Mouse (Mus musculus) heart, postnatal 14 days (tissue): ENCODE data around the gene Dlg3. TPM values are rescaled to one million over a fixed set of nuclear protein-coding genes. Genes with fewer than 3 reads are reported as not detected.

Source experiments
- DNase-seq, 2 experiments: peaks; one replicate each; pipeline ENCODE4 v3.0.0; 2021 to 2022
- intact Hi-C: fragments of 180-260 bp; cut with DNase I; formaldehyde crosslinking; loops from one replicate; pipeline ENCODE4 v1.15.1; 2025
- long read RNA-seq, 2 experiments: library from polyadenylated mRNA; stranded (forward); transcript quantifications; one replicate each; pipeline ENCODE4 v2.0.0; 2021
- total RNA-seq, 2 experiments: library from RNA; stranded (reverse); gene quantifications; 2 replicates each; pipeline ENCODE4 v1.2.3; 2021

Gene Dlg3
- 1 to 10 TPM; 3.1 to 4.8 TPM for total RNA-seq
- long read RNA-seq, experiment 1, partial matches to known transcripts = 1 of 4 reads
- long read RNA-seq, experiment 1, other reads (novel, unspliced or antisense) = 0 of 4 reads
- long read RNA-seq, experiment 2, partial matches to known transcripts = 0 of 5 reads
- long read RNA-seq, experiment 2, other reads (novel, unspliced or antisense) = 2 of 5 reads

GRCm38 (mm10) chrX:100767181-100767884 is at the start of gene Dlg3:
Gene Dlg3 (plus strand): TSS chrX:100767722.
- DNase-seq = peak; percentile 9 to 22
- intact Hi-C loops = no loop called here

GRCm38 (mm10) chrX:100728947-100729346 is 38.6 kb upstream of the Dlg3 start:
- DNase-seq = peak; percentile 50 to 61

GRCm38 (mm10) chrX:100729665-100730188 is 37.8 kb upstream of the Dlg3 start, which contains the start of gene Gdpd2:
Gene Gdpd2 (plus strand): TSS chrX:100729873.
- intact Hi-C loops = loop anchor here (5.0 to 10.0 kb wide), 2 partner anchors 55 to 107 kb away; no protein-coding TSS in a partner anchor
- peak; percentile 9 to 26 for DNase-seq

More at GRCm38 (mm10) chrX:100728947-100729346, 38.6 kb upstream of the Dlg3 start:
- intact Hi-C loops = no loop called here

GRCm38 (mm10) chrX:100730266-100730665 is 37.3 kb upstream of the Dlg3 start:
- no peak for DNase-seq
- intact Hi-C loops = loop anchor here (5.0 to 10.0 kb wide), 2 partner anchors 55 to 108 kb away; no protein-coding TSS in a partner anchor

GRCm38 (mm10) chrX:100734359-100734758 is 33.2 kb upstream of the Dlg3 start:
- no peak for DNase-seq
- intact Hi-C loops = loop anchor here (5.0 to 10.0 kb wide), 2 partner anchors 60 to 112 kb away; no protein-coding TSS in a partner anchor

- intact Hi-C loops = loop anchor here (10.0 kb wide), 1 partner anchor 64 kb away; no protein-coding TSS in a partner anchor
- peak; percentile 68 to 73 for DNase-seq
Measured at GRCm38 (mm10) chrX:100738918-100739317, 28.6 kb upstream of the Dlg3 start.

GRCm38 (mm10) chrX:100739443-100739842 is 28.1 kb upstream of the Dlg3 start:
- no peak for DNase-seq
- intact Hi-C loops = loop anchor here (10.0 kb wide), 1 partner anchor 65 kb away; no protein-coding TSS in a partner anchor

GRCm38 (mm10) chrX:100740785-100741184 is 26.7 kb upstream of the Dlg3 start:
- peak; percentile 14 to 37 for DNase-seq
- intact Hi-C loops = no loop called here

- peak; percentile 64 to 78 for DNase-seq
- intact Hi-C loops = no loop called here
Measured at GRCm38 (mm10) chrX:100741940-100742339, 25.6 kb upstream of the Dlg3 start.

GRCm38 (mm10) chrX:100765855-100766254 is 1.7 kb upstream of the Dlg3 start:
- intact Hi-C loops = no loop called here
- no peak for DNase-seq

- intact Hi-C loops = no loop called here
- no peak for DNase-seq
Measured at GRCm38 (mm10) chrX:100767885-100768626, 534 bp downstream of the Dlg3 start.

- intact Hi-C loops = no loop called here
- no peak for DNase-seq
Measured at GRCm38 (mm10) chrX:100769281-100769680, 1.8 kb downstream of the Dlg3 start.

- peak; percentile 69 to 73 for DNase-seq
- intact Hi-C loops = loop anchor here (10.0 kb wide), 2 partner anchors 170 to 350 kb away; no protein-coding TSS in a partner anchor
Measured at GRCm38 (mm10) chrX:100774341-100774811, 6.9 kb downstream of the Dlg3 start.

- DNase-seq = no peak
- intact Hi-C loops = loop anchor here (10.0 kb wide), 2 partner anchors 169 to 349 kb away; no protein-coding TSS in a partner anchor
Measured at GRCm38 (mm10) chrX:100775405-100775804, 7.9 kb downstream of the Dlg3 start.

GRCm38 (mm10) chrX:100776494-100776893 is 9.0 kb downstream of the Dlg3 start:
- peak; percentile 55 for DNase-seq

GRCm38 (mm10) chrX:100776985-100777654 is 9.6 kb downstream of the Dlg3 start:
- intact Hi-C loops = loop anchor here (10.0 kb wide), 2 partner anchors 168 to 348 kb away; no protein-coding TSS in a partner anchor
- DNase-seq = peak; percentile 66 to 75

More at GRCm38 (mm10) chrX:100776494-100776893, 9.0 kb downstream of the Dlg3 start:
- intact Hi-C loops = loop anchor here (10.0 kb wide), 2 partner anchors 168 to 348 kb away; no protein-coding TSS in a partner anchor

- intact Hi-C loops = loop anchor here (10.0 kb wide), 2 partner anchors 167 to 347 kb away; no protein-coding TSS in a partner anchor
- DNase-seq = peak in 1 of 2 experiments; percentile 6
Measured at GRCm38 (mm10) chrX:100777655-100778234, 10.2 kb downstream of the Dlg3 start.

- intact Hi-C loops = loop anchor here (10.0 kb wide), 2 partner anchors 166 to 346 kb away; no protein-coding TSS in a partner anchor
- no peak for DNase-seq
Measured at GRCm38 (mm10) chrX:100778397-100778796, 10.9 kb downstream of the Dlg3 start.

- no peak for DNase-seq
- intact Hi-C loops = no loop called here
Measured at GRCm38 (mm10) chrX:100789322-100789721, 21.8 kb downstream of the Dlg3 start.
